Mouse (Mus musculus) R1 (cell line): ENCODE data around the gene Nanos3.

Experiments
- DNase-seq: peaks from one replicate; pipeline ENCODE4 v3.0.0-alpha.2; 2018; ENCODE audit warnings: low read depth, low spot score

Gene Nanos3

DNA sequence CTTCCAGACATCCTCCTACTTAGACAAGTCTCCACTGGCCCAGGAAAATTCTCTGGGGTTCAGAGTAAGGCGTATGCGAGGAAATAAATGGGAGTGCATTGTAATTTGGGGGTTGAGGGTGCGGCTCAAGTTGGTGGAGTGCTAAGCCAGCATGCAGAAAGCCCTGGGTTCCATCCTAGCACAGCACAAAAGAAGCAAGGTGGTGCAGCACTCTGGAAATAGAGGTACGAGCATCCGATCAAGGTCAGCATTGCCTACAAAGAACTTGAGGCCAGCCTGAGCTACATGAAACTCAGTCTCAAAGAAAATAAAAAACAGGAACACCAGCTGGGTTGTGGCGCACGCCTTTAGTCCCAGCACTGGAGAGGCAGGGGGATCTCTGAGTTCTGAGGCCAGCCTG lies at the start of gene Nanos3:
Gene Nanos3, minus strand, starts transcription at position 101 of the 400 bp plus-strand sequence.
- DNase-seq = peak; percentile 47

- DNase-seq = no peak
Measured at GRCm38 (mm10) chr8:84233055-84233454, 48.0 kb upstream of the Nanos3 start.

- DNase-seq = peak; percentile 69
Measured at GRCm38 (mm10) chr8:84230735-84231134, 45.7 kb upstream of the Nanos3 start.

DNA sequence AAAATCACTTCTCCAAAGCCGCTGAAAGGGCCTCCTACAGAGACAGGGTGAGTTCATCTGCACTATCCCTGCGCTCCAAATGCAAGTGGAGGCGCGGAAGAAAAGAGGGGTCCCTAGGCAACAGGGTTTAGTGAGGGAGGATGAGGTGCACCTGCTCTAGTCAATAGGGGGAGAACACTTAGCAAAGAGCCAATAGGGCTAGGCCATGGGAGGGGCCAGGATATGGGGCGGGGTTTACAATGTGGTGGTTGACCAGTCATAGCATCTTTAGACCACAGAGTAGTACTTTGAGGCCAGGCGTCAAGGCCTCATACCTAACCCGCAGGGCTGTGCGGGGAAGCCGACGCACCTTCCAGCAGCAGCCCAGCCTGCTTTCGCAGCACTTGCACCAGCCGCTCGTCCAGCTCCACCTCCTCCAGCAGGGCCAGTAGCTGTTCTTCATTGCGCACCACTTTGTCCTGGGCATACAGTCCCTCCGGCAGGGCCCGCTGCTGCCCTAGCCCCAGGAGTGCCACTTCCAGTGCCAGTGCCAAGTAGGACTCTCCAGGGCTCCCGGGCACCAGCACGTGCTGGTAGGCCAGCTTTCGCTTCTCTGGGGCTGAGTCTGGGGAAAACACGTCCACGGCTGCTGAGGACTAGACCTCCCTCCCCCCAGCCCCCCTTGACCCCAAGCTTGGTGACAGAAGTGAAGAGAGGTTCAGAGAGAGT lies 38.5 kb upstream of the Nanos3 start:
- DNase-seq = peak; percentile 90

GRCm38 (mm10) chr8:84222566-84223165 lies 37.6 kb upstream of the Nanos3 start:
- no peak for DNase-seq

GRCm38 (mm10) chr8:84220105-84220504 lies 35.1 kb upstream of the Nanos3 start:
- no peak for DNase-seq

DNA sequence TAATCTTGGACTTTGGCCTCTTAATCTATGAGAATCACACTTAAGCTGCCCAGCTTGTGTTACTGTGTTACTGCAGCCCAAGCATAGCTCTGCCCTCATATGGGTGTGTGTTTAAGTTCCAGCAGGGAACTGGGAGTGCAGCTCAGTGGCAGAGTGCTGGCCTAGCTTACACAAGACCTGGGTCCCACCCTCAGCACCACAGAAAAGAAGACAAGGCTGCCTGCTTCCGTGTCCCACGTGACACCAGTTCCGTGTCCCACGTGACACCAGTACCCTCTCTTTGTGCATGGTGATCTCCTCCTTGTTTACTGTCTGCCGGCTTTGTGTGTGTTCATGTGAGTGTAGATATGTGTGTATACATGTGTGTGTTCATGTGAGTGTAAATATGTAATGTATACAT lies 33.1 kb upstream of the Nanos3 start:
- DNase-seq = peak; percentile 70

- DNase-seq = no peak
Measured at GRCm38 (mm10) chr8:84217206-84217605, 32.2 kb upstream of the Nanos3 start.

- no peak for DNase-seq
Measured at GRCm38 (mm10) chr8:84213277-84213676, 28.3 kb upstream of the Nanos3 start.

- no peak for DNase-seq
Measured at GRCm38 (mm10) chr8:84211881-84212563, 27.0 kb upstream of the Nanos3 start.

DNA sequence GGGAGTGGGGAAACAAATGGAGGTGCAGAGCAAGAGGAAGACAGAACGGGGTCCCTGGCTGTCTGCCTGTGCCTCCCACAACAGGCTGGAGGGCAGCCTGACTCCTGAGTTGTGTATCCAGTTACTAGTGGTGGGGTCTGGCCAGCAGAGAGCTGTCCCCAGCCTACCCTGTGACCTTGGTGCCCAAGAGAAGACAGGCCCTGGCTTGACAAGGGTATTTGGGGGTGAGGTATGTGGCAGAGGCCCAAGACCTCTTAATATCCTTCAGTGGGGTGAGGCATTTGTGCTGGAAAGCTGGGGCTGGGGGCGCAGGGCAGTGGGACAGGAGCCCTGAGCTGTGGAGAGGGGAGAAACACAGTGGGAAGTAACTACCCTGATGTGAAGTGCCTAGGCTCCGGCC lies 26.2 kb upstream of the Nanos3 start:
- no peak for DNase-seq

- peak; percentile 84 for DNase-seq
Measured at GRCm38 (mm10) chr8:84210167-84210791, 25.3 kb upstream of the Nanos3 start.

- DNase-seq = no peak
Measured at GRCm38 (mm10) chr8:84208381-84209380, 23.7 kb upstream of the Nanos3 start.

- DNase-seq = peak; percentile 46
Measured at GRCm38 (mm10) chr8:84207811-84208210, 22.8 kb upstream of the Nanos3 start.

DNA sequence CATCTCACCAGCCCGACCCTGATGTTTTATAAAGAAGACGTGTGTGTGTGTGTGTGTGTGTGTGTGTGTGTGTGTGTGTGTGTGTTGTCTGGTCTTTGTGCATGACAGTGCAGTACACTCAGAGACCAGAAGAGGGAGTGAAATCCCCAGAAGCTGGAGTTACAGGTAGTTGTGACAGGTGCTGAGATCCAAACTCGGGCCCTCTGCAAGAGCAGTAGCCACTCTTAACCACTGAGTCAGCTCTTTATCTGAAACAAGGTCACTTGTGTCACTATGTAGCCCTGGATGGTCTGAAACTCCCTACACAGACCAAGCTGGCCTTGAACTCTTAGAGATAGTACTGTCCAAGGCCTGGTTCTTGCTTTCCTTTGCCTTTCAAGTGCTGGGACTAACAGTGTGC lies 21.6 kb upstream of the Nanos3 start:
- DNase-seq = peak; percentile 79

DNA sequence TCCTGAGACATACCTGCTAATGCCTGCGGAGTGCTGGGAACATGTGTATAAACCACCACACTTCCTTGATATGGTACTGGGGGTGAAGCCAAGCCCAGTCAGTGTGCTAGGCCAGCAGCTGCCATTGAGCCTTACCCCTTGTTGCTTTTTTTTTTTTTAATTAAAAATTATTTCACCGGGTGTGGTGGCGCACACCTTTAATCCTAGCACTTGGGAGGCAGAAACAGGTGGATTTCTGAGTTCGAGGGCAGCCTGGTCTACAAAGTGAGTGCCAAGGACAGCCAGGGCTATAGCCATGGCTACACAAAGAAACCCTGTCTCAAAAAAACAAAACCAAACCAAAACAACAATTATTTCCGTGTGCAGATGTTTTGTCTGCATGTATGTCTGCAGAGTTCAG lies 20.1 kb upstream of the Nanos3 start:
- no peak for DNase-seq

DNA sequence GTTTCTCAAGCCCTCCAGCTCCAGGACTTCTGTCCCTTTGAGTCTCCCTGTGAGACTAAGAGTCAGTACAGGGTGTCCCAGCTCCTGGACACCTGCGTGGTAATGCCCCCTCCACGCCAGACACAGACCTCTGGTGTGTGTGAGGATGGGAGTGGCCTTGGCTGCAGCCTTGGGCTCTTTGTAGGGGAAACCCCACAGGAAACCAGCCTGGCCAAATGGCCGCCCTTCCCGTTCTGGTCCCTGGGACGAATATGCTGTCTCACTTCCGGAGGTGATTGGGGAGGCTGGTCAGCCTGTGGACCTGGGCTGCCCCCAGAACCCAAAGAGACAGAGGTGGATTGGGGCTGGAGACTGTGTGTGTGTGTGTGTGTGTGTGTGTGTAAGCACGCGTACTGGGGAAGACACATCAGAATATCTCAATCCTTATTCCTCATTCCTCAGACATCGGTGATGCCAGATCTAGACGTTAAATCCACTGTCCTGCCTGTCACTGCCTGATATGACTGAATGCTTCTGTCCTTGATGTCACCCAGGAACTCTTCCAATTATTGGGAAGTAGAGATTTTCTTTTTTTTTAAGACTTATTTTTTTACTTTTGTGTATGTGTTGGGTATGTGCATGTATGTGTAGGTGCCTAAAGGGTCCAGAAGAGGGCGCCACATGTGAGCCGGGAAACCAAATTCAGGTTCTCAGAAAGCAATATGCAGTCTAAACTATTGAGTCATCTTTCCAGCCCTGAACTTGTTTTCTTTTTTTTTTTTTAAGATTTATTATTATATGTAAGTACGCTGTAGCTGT lies 19.2 kb upstream of the Nanos3 start:
- peak; percentile 78 for DNase-seq

DNA sequence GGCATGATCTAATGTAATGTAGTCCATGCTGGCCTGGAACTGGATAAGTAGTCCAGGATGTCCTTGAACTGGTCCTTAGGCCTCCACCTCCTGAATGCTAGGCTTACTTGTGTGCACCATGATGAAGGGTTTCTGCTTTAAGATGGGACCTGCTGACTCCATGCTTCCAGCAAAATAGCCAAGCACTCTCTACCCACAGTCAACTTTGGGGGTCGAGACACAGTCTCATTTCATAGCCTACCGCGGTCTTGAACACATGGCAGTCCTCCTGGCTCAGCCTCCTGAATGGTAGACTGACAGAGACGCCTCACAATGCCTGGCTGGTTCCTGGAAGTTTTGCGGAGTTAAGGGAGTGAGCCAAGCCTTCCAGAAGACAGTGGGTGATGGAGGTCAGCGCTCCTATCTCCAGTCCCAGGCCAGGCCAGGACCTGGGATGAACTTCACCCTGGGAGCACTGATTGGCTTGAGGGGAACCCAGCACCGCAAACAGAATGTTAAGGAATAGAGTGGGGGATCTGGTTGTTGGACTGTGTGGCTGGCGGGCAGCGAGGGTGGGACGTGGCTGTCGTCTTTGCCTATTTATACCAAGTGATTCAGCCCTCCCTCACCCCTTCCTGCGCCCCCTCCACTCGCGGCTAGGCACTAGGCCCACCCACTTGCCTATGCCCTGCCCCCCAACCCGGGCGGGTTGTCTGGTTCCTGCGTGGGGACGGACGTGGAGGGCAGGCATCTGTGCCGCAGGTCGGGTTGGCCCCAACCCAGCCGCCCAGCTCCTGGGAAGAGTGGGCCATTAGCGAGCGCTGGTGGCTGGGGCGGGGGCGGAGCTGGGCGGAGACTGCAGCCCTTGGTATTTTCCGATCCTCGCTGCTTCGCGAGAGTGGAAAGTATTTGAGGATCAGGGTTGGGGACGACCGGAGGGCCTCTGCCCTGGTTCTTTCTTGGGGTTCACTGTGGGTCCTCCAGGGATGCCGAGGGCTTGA lies 18.2 kb upstream of the Nanos3 start:
- peak; percentile 80 for DNase-seq

GRCm38 (mm10) chr8:84202466-84202865 lies 17.4 kb upstream of the Nanos3 start:
- no peak for DNase-seq
